Mouse (Mus musculus) neural tube, embryonic 14.5 days (tissue): Measurements from ENCODE around the gene Smg7. TPM values are rescaled to one million over a fixed set of nuclear protein-coding genes. Genes with fewer than 3 reads are reported as not detected.

Experiments used
- ATAC-seq: fragments of 200-750 bp; cut with Nextera tagmentation; 2 replicates; pipeline ENCODE4 v1.8.0; 2017; ENCODE audit warnings: low read depth, mild to moderate bottlenecking, moderate TSS enrichment, moderate library complexity
- H3K27ac ChIP-seq: fragments of 300-500 bp; sonication (generic); 2 replicates; pipeline ENCODE4 v1.5.1; 2014; ENCODE audit warnings: low read depth, mild to moderate bottlenecking, control low read depth, low read length, moderate library complexity, mixed read lengths
- H3K27me3 ChIP-seq: fragments of 300-500 bp; sonication (generic); 2 replicates; pipeline ENCODE4 v1.6.1; 2014; ENCODE audit warnings: low read length; ENCODE audit not compliant: control insufficient read depth, insufficient read depth
- H3K36me3 ChIP-seq: fragments of 300-500 bp; sonication (generic); 2 replicates; pipeline ENCODE4 v1.6.1; 2014; ENCODE audit warnings: low read length, mixed read lengths; ENCODE audit not compliant: control insufficient read depth, insufficient read depth
- H3K4me1 ChIP-seq: fragments of 300-500 bp; sonication (generic); 2 replicates; pipeline ENCODE4 v1.6.1; 2014; ENCODE audit warnings: low read length; ENCODE audit not compliant: control insufficient read depth, insufficient read depth
- H3K4me2 ChIP-seq: fragments of 300-500 bp; sonication (generic); 2 replicates; pipeline ENCODE4 v1.6.1; 2014; ENCODE audit warnings: mild to moderate bottlenecking, low read depth, low read length, control low read depth
- H3K4me3 ChIP-seq: fragments of 300-500 bp; sonication (generic); 2 replicates; pipeline ENCODE4 v1.5.1; 2014; ENCODE audit warnings: low read depth, low read length, control low read depth, mixed read lengths
- H3K9ac ChIP-seq: fragments of 300-500 bp; sonication (generic); replicated peaks from 2 replicates; pipeline ENCODE4 v1.6.1; 2014; ENCODE audit warnings: low read depth, mild to moderate bottlenecking, control low read depth, low read length, mixed read lengths
- H3K9me3 ChIP-seq: fragments of 300-500 bp; sonication (generic); 2 replicates; pipeline ENCODE4 v1.6.1; 2016; ENCODE audit warnings: low read length; ENCODE audit not compliant: control insufficient read depth
- WGBS: fragments of 180-500 bp; shearing (Covaris S2); extraction: QIAGEN DNeasy Blood & Tissue Kit; methylation state at CpG from one replicate; pipeline ENCODE4 v1.1.7; 2014; 5-methylcytosine and 5-hydroxymethylcytosine counted together
- polyA plus RNA-seq: library from polyadenylated mRNA; unstranded; fragments of >200 nt; fragmentation: Nextera tagmentation; extraction: Ambion mirVana; gene quantifications from 2 replicates; pipeline ENCODE4 v1.2.1, GENCODE M21; 2014

Gene Smg7
- 43.7 and 45.0 TPM in 2 replicates for polyA plus RNA-seq

- H3K4me3 ChIP-seq = peak within 1 kb of the TSS; percentile 88
- H3K27ac ChIP-seq = peak within 1 kb of the TSS; percentile 99
- H3K9me3 ChIP-seq = no peaks in the 10 kb centered on the region
- ATAC-seq = peak; percentile 52
- peaks cover 5% of the 10 kb centered on the region for H3K4me1 ChIP-seq
- H3K36me3 ChIP-seq = no peaks in the 10 kb centered on the region
- H3K9ac ChIP-seq = peak within 1 kb of the TSS; percentile 94
- H3K27me3 ChIP-seq = no peaks in the 10 kb centered on the region; the same call in 1 of the 2 replicates
- H3K4me2 ChIP-seq = peak within 1 kb of the TSS; percentile 99
- 0% methylated on average over 57 of the region's 93 CpGs for WGBS
These were observed at the start of gene Smg7 for GRCm38 (mm10) chr1:152901765-152902664. TSS of gene Smg7 (minus strand) at chr1:152902646.

GRCm38 (mm10) chr1:152942977-152943376 is 40.5 kb upstream of the Smg7 start:
- Histone ChIP-seq H3K27me3 (no peaks in the 10 kb centered on the region), H3K9ac (no peak overlapping the region), H3K4me3 (no peak overlapping the region), H3K4me1 (no peaks in the 10 kb centered on the region), H3K9me3 (no peaks in the 10 kb centered on the region), H3K27ac (no peak overlapping the region), H3K36me3 (no peaks in the 10 kb centered on the region), H3K4me2 (no peak overlapping the region)
- 52% methylated on average over 4 of the region's 4 CpGs for WGBS
- no peak for ATAC-seq

GRCm38 (mm10) chr1:152936365-152936764 is 33.9 kb upstream of the Smg7 start:
- Histone ChIP-seq H3K9ac (no peak overlapping the region), H3K27me3 (no peaks in the 10 kb centered on the region), H3K4me2 (no peak overlapping the region), H3K4me1 (no peaks in the 10 kb centered on the region), H3K36me3 (no peaks in the 10 kb centered on the region), H3K9me3 (no peaks in the 10 kb centered on the region), H3K4me3 (no peak overlapping the region), H3K27ac (no peak overlapping the region)
- no peak for ATAC-seq
- 72% methylated on average over 5 of the region's 5 CpGs for WGBS

GRCm38 (mm10) chr1:152935476-152935875 is 33.0 kb upstream of the Smg7 start:
- Histone ChIP-seq H3K36me3 (no peaks in the 10 kb centered on the region), H3K4me3 (no peak overlapping the region), H3K27ac (no peak overlapping the region), H3K9ac (no peak overlapping the region), H3K4me1 (no peaks in the 10 kb centered on the region), H3K27me3 (no peaks in the 10 kb centered on the region), H3K4me2 (no peak overlapping the region), H3K9me3 (no peaks in the 10 kb centered on the region)
- ATAC-seq = no peak
- WGBS = 57% methylated on average over 6 of the region's 6 CpGs

GRCm38 (mm10) chr1:152933962-152934361 is 31.5 kb upstream of the Smg7 start:
- no peak overlapping the region for H3K27ac ChIP-seq
- no peaks in the 10 kb centered on the region for H3K36me3 ChIP-seq
- H3K27me3 ChIP-seq = no peaks in the 10 kb centered on the region
- H3K9me3 ChIP-seq = no peaks in the 10 kb centered on the region
- H3K4me1 ChIP-seq = no peaks in the 10 kb centered on the region
- H3K4me3 ChIP-seq = no peak overlapping the region
- no peak overlapping the region for H3K4me2 ChIP-seq
- H3K9ac ChIP-seq = no peak overlapping the region
- no peak for ATAC-seq
- 55% methylated on average over 11 of the region's 11 CpGs for WGBS

GRCm38 (mm10) chr1:152921786-152922185 is 19.3 kb upstream of the Smg7 start:
- no peak for ATAC-seq
- Histone ChIP-seq H3K9me3 (no peaks in the 10 kb centered on the region), H3K9ac (no peak overlapping the region), H3K4me2 (no peak overlapping the region), H3K36me3 (no peaks in the 10 kb centered on the region), H3K4me3 (no peak overlapping the region), H3K27ac (no peak overlapping the region), H3K4me1 (no peaks in the 10 kb centered on the region), H3K27me3 (no peaks in the 10 kb centered on the region)
- WGBS = 87% methylated on average over 3 of the region's 3 CpGs

GRCm38 (mm10) chr1:152917626-152918025 is 15.2 kb upstream of the Smg7 start:
- Histone ChIP-seq H3K4me3 (no peak overlapping the region), H3K9ac (no peak overlapping the region), H3K9me3 (no peaks in the 10 kb centered on the region), H3K27me3 (no peaks in the 10 kb centered on the region), H3K36me3 (no peaks in the 10 kb centered on the region), H3K4me2 (no peak overlapping the region), H3K4me1 (no peaks in the 10 kb centered on the region), H3K27ac (no peak overlapping the region)
- WGBS = 73% methylated on average over 4 of the region's 4 CpGs
- no peak for ATAC-seq

- Histone ChIP-seq H3K4me3 (no peak overlapping the region), H3K4me1 (no peaks in the 10 kb centered on the region), H3K9ac (no peak overlapping the region), H3K36me3 (no peaks in the 10 kb centered on the region), H3K27ac (no peak overlapping the region), H3K4me2 (no peak overlapping the region), H3K27me3 (no peaks in the 10 kb centered on the region), H3K9me3 (no peaks in the 10 kb centered on the region)
- ATAC-seq = no peak
- 89% methylated on average over 5 of the region's 5 CpGs for WGBS
These were observed 14.5 kb upstream of the Smg7 start for GRCm38 (mm10) chr1:152916936-152917335.

GRCm38 (mm10) chr1:152915766-152916165 is 13.3 kb upstream of the Smg7 start:
- Histone ChIP-seq H3K9ac (no peak overlapping the region), H3K4me1 (no peaks in the 10 kb centered on the region), H3K4me2 (no peak overlapping the region), H3K27me3 (no peaks in the 10 kb centered on the region), H3K36me3 (no peaks in the 10 kb centered on the region), H3K4me3 (no peak overlapping the region), H3K9me3 (no peaks in the 10 kb centered on the region), H3K27ac (no peak overlapping the region)
- 41% methylated on average over 5 of the region's 5 CpGs for WGBS
- no peak for ATAC-seq
